Mouse (Mus musculus) retina, postnatal 1 day (tissue): ENCODE results near the gene Olfr1230.

Source experiments
- DNase-seq: peaks from one replicate; pipeline ENCODE4 v3.0.0-alpha.2; 2012

Olfr1230 gene

DNA sequence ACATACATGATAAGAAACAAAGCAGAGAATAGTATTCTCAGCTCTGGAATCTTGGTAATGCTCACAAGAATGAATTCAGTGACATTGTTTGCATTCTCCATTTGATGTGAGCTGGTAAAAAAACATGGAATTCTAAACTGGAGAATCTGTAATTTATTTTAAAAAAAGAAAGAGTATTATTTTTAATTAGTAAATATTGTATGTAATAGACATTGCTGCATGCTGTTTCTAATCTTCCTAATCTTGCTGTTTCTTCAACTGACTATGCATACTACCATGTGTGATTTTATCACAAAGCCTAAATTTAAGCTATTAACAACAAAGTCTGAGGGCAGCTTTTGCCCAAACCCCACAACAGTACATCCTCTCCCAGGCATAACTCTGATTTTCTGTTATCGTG, at the start of gene Olfr1230:
Gene Olfr1230, minus strand, starts transcription at position 101 of the 400 bp plus-strand sequence.
- DNase-seq, result no peak

- no peak for DNase-seq
These were observed 45.2 kb upstream of the Olfr1230 start, which contains the start of gene Olfr1233 for GRCm38 (mm10) chr2:89342298-89342697. TSS of gene Olfr1233 (minus strand) at chr2:89342398.

DNA sequence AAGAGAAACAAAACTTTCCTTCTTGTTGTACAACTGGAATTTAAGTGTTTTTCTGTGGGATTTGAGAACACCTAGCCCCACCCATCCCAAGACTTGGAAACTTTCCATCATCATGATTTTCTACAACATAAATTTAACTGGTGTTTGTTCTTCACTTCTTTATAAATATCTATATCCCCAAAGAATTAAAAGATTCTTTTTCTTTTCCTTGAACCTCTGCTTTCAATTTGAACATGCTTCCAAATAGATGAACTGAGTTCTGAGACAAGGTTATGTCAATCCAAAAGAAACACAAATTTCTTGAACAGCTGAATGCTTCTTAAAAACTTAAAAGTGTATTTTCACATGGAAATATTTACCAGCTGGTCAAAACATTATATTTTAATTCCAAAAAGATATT, 32.5 kb upstream of the Olfr1230 start, which contains the start of gene Olfr1232:
Gene Olfr1232, minus strand, starts transcription at position 101 of the 400 bp plus-strand sequence.
- no peak for DNase-seq

GRCm38 (mm10) chr2:89306974-89307373, 9.9 kb upstream of the Olfr1230 start, which contains the start of gene Olfr1231:
TSS of gene Olfr1231 (minus strand) at chr2:89307074.
- DNase-seq, result no peak

GRCm38 (mm10) chr2:89287914-89288313, 9.2 kb downstream of the Olfr1230 start, which contains the start of gene Olfr1229:
TSS of gene Olfr1229 (minus strand) at chr2:89288014.
- no peak for DNase-seq

DNA sequence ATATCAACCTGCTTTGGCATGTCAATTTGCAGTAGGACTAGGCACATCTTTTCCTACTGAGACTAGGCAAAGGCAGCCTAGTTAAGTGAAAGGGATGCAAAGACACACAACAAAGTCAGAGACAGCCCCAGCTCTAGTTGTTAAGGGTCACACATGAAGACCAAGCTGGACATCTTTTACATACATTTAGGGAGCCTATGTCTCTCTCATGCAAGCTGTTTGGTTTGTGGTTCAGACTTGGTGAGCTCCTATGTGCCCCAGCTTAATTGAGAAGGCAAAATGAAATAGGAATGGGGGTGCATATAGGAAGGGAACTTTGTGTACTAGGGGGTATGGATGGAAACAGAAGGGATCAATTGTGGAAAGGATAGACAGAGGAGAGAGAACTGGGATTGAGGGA, 43.1 kb downstream of the Olfr1230 start, which contains the start of gene Olfr1228:
Gene Olfr1228, minus strand, starts transcription at position 101 of the 400 bp plus-strand sequence.
- no peak for DNase-seq
